Mouse (Mus musculus): Measurements from ENCODE around the gene Rtkn2.

DNA sequence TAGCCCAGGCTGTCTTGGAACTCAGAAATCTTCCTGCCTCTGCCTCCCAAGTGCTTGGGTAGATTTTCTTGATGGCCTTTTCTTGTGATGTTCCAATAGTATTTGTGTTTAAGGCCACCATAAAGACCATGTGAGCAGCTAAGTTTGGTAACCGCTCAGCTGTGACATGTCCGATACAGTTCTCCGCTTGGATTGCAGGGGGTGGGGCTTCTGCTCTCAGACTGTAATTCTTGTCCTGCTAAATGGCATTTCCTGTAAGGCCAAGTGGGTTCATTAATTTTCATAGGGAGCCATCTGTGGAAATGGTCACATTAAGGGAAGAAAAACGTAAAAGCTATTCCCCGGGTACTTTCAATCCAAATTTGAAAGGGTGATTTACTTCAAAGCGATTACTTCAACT lies 50.7 kb downstream of the Rtkn2 start:
- TF ChIP-seq CEBPB (IDR thresholded peaks at IDR 0.05; ENCODE audit: insufficient read depth, poor library complexity, severe bottlenecking) (no peak), E2F4 (IDR thresholded peaks at IDR 0.05; ENCODE audit: insufficient read depth) (no peak), POLR2A (IDR thresholded peaks at IDR 0.05; ENCODE audit: insufficient read length, low read depth) (no peak), MAX (IDR thresholded peaks at IDR 0.05; ENCODE audit: low read depth) (no peak), MYOD1 (IDR thresholded peaks at IDR 0.05; ENCODE audit: control insufficient read depth in 1 of 3, insufficient read length in 2 of 3, low read depth in 2 of 3) (no peak)
